Mouse (Mus musculus): ENCODE data around the gene Hnrnpm.
"Not testable (repeated sequence)": the region's sequence is repeated elsewhere in the genome, so short reads cannot be mapped to it uniquely, and the experiment has no call there.

Hnrnpm gene

DNA sequence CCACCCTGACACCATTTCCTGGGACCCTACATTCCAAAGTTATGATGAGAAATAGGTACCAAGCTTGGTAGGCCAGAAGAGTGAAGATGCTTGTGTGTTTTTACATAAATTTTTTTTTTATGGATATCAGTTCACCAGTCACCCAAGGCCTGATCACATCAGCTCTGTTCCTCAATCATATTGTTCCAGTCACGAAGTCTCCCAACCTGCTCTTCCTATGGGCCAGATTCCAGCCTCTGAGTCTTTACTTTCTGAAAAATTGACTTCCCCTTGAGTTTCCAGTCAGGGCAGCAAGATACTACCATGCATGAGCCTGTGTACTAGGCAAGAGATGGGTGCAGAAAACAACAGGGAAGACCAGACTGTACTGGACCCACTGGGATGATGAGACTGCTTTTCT, at the start of gene Hnrnpm:
Hnrnpm (minus strand) TSS at position 101 of the 400 bp plus-strand sequence.
- no peak for DNase-seq (ENCODE audit: low read depth)

DNA sequence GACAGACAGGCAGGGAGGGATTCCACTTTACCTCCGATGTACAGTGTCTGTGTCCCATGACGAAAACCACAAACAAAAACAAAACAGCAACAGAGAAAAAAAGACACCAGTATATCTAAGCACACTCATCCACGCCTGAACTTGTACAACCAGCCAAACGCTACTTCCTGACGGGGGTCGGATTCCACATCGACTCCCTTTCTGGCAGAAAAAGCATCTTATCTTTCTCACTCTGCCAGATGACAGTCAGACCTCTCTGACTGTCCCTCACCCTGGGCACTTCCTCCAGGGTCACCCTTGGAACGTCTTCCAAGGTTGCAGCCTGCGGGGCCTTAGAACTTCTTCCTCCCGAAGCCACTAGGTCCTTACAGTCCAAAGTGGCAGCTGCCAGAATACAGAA, 46.9 kb upstream of the Hnrnpm start:
- not testable (repeated sequence) for DNase-seq (ENCODE audit: low read depth)

DNA sequence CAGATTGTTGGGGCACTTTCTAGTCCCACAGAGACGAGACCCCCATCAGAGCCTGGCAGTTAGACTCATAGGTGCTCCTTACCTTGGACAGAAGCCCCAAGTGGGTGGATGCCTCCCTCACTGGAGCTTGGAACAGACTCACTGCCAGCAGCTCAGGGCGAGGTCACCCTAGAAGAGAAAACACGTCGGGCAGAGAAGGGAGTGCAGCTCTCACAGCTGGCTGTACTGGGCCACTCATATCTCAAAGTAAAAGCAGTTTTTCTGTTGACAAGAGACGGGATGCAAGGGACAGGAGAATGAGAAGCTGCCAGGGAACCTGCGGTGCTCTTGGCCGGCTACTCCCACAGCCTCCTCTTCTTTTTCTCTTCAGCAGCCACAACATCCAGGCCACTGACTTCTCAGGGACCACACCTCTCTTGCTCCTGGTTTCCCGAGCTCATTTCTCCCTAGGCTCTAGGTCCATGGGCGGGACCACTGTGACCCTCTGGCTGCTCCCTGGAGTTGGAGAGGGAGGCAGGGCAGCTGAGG, 46.0 kb upstream of the Hnrnpm start:
- not testable (repeated sequence) for DNase-seq (ENCODE audit: low read depth)

DNA sequence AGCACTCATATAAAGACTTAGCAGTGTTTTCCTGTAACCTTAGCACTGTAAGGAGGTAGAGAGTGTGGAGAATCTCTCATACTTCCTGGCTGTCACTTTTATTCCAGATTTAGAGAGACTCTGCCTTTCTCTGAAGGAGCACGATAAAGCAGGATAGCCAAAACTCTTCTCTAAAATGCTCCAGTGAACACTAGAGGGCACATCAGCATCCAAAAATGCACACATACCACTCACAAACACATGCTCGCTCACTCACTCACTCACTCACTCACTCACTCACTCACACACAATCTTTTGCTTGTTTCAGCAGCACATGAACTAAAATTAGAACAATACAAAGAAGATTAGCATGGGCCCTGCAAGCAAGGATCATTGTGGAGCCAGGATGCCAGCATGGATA, 42.6 kb upstream of the Hnrnpm start:
- peak; percentile 40 for DNase-seq (ENCODE audit: low read depth)

DNA sequence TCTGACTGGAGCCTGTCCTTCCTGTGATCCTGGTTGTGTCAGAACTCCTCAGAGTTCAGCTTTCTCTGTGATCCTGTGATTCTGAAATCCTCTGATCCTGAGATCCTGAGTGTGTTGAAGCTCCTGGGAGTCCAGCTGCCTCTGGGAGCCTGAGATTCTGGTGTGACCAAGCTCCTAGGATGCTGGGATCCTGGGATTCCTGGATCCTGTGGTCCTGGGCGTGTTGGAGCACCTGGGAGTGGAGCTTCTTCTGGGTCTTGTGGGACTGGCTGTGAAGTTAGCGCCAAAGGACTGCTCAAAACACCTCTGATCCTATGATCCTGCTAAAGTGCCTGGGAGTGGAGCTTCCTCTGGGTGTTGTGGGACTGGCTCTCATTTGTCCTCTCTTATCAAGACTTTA, 41.7 kb upstream of the Hnrnpm start:
- DNase-seq (ENCODE audit: low read depth): no peak

DNA sequence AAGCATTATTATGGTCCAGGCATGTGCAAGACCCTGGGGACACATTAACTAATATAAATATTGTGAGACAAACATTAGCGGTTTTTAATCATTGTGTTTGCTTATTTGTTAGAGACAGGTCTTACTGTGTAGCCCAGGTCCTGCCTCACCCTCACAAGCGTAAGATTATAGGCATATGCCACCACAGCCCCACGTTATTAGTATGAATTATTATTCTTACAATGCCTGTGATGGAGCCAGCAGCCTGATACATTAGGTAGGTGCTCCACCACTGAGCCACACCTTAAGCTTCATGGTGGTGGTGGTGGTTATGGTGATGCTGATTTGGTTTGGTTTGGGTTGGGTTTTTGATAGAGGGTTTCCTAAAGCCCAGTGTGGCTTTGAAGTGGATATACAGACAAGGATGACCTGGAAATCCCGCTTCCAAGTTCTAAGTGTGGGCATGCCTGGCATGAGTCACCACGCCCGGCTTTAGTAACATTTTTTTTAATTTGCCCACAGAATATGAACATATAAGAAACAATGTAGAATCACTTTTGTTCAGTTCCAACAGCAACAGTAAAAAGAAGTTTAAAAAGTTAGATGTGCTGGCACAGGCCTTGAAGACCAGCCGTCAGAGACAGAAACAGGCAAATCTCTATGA, 33.2 kb upstream of the Hnrnpm start:
- no peak for DNase-seq (ENCODE audit: low read depth)

DNA sequence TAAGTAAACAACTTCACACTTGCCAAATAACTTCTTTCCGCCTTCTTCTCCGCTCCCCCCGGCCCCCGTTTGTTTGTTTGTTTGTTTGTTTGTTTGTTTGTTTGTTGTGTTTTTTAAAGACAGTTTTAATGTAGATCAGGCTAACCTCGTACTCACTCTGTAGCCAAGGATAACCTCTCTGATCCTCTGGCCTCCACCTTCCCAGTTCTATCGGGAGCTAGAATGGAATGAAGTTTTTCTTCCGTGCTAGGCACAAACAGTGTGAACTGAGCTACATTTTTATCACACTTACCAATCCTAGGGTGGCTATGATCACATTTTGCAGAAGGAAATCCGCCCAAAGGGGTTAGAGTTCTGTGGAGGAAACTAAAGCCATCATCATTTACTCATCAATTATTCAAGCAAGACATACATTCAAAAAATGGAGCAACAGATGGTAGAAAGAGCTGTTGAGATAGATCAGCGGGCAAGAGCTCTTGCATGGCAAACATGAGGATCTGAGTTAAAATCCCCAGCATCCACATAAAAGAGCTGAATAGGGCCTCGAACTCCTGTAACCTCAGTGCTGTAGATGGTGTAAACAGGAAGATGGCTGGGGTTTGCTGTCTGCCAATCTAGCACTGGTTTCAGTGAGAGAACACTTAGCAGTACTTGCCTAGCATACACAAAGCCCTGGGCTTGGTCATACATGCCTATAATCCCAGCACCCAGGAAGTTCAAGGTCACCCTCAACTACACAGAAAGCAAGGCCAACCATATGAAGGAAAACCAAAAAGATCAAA, 32.5 kb upstream of the Hnrnpm start:
- peak; percentile 36 for DNase-seq (ENCODE audit: low read depth)

DNA sequence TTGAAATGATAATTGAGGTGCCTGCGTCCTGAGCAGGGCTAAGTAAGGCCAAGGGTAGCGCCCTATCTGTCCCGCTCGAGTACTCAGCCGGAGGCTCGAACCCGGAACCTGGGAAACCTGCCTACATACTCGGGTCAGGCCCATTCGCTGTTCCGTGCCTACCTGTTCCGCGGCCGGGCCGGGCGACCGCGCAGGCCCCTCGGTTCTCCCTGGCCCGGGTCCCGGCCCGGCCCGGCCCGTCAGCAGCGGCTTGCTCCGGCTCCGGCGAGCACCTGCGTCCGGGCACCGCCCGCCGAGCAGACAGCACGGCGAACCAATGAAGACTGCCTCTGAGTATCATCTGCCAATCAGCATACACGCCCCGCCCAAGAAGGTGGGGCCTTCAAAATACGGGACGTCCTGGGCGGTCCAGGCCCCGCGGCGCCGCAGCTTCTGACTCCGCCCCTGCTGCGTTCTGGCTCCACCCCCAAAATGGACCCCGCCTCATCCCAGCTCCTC, 31.8 kb upstream of the Hnrnpm start, which contains the start of gene March2:
March2 (minus strand) TSS at position 287 of the 498 bp plus-strand sequence.
- peak; percentile 97 for DNase-seq (ENCODE audit: low read depth)

DNA sequence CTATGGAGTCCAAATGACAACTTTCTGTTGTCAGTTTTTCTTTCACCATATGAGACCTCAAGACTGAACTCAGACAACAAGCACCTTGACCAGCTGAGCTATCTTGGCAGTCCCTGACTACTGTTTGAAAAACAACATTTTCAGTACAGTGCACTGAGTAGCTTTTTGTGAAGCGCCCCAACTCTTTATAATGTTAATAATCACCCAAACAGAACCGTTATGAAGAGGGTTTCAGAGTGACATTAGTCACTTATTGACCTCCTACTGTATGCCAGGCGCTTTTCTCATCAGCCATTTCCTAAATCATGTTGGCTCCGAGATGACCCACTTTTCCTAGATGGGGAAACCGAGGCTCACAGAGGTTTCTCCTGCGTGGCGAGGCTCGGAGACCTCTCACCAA, 31.3 kb upstream of the Hnrnpm start:
- DNase-seq (ENCODE audit: low read depth): no peak

DNA sequence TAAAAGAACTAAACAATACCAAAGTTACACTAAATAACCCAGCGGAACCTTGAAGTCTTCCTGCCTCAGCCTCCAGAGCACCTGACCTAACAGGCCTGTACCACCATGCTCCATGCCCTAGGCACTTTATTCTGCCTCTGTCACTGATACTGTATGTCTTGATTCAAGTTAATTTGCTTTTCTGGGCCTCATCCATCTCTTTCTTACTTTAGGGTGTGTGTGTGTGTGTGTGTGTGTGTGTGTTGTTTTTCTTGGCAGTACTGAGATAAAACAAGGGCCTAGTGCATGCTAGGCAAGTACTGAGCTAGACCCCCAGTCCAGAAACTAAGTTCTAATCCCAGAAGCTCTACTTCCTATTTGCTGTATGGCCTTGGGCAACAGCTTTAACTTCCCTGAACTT, 30.6 kb upstream of the Hnrnpm start:
- DNase-seq (ENCODE audit: low read depth): peak; percentile 15

DNA sequence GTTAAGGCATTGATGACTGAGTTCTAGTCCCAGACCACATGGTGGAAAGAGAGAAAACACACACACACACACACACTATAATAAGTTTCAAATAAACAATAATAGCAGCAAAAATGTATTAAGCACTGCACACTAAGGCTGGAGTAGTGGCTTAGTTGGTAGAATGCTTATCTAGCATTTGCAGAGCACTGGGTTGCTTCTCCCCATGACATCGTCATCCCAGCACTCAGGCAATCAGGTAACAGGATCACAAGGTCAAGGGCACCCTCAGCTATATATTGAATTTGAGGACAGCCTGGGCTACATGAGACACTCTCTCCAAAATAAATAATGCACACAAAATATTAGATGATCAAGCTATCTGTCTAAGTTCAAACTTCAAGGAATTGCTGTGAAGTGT, 28.1 kb upstream of the Hnrnpm start:
- no peak for DNase-seq (ENCODE audit: low read depth)

DNA sequence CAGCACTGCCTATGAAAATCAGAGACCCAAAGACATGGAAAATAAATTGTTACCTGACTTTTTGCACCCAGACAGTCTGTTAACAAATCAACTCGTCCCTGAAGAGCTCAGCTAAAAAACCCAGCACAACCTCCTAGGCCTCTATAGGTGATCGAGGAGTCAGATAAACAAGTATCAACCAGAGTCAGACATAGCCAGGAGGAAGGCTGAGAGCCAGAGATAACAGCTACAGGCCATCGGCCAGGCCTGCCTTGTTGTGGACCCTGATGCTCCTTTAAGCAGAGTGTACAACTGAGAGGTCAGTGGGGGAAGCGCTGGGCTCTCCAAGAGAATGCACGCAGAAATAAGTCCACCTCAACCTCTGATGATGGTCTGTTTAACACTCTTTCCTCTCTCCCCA, 26.6 kb upstream of the Hnrnpm start:
- DNase-seq (ENCODE audit: low read depth): no peak

DNA sequence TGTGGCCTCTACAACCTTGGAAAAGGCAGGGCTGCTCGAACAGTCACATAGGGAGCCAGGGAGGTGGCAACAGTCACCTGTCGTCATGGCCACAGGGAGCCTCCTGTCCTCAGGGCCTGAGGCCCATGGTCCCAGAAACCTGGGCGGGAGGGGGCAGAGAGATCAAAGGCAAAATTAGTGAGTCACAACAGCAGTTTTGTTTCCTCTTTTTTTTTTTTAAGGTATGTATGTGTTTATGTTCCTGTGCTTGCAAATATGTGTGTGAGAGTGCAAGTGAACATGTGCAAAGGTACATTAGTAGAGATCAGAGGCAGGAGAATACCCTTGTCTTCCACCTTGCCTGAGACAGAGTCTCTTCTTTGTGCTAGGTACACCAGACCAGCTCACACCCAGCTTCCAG, 23.2 kb upstream of the Hnrnpm start:
- no peak for DNase-seq (ENCODE audit: low read depth)

DNA sequence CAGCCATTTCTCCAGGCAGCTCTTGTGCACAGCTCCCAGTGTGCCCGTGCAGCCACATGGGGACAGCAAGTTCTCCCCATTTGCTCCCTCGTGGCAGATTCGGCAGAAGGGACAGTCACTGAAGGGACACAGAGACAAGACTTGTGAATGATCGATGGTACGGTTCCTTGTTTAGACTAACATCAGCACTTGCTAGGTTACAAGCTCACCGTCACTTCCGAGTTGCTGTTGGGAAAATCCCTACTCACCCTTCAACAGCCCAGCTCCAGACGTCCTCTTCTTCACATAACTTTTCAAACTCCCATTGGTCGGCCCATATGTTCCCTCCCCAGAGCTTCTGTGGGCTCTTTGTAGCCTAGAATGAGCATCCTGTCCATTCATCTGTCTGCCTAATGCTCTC, 16.4 kb upstream of the Hnrnpm start:
- DNase-seq (ENCODE audit: low read depth): no peak

DNA sequence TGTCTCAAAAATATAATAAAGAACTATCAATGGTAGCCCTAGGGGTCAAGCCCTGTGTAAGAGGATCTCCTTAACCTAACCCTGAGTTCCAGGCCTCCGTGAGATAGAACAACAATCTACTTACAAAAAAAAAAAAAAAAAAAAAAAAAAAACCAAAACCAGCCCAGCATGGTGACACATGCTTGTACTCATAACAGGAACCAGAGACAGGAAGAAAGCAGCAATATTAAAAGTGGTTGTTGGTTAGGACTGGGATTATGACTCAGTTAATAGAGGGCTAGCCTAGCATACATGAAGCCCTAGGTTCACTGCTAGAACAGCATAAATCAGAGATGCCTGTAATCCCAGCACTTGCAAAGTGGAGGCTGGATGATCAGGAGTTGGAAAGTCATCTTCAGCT, 15.5 kb upstream of the Hnrnpm start:
- no peak for DNase-seq (ENCODE audit: low read depth)

DNA sequence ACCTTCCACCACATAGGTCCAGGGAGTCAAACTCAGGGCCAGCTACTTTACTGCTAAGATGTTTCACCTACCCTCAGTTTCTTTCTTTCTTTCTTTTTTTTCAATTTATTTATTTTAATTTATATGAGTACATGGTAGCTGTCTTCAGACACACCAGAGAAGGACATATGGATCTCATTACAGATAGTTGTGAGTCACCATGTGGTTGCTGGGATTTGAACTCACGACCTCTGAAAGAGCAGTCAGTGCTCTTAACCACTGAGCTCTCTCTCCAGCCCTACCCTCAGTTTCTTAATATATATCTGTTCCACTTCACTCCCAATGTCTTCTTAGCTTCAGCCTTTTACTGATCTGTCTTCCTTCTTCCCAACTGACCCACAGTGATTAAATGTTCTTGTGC, 8.8 kb upstream of the Hnrnpm start:
- no peak for DNase-seq (ENCODE audit: low read depth)

DNA sequence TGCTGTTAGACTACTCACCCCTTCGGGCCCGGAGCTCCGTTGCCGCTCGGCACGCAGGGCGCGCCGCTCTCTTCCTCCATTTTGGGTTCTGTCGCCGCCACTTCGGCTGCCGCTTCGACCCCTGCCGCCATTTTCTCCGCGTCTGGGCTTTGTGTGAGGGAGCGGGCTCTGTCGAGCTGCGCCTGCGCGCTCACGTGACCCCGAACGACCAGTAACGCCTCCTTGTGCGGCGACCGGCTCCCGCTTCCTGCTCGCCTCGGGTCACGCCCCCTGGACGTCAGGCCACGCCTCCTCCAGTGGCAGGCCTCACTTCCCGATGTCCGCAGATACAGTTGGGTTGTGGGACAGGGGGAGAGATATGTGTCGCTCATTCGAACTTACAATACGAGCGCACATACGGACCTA, 1.4 kb downstream of the Hnrnpm start:
- DNase-seq (ENCODE audit: low read depth): peak; percentile 98

DNA sequence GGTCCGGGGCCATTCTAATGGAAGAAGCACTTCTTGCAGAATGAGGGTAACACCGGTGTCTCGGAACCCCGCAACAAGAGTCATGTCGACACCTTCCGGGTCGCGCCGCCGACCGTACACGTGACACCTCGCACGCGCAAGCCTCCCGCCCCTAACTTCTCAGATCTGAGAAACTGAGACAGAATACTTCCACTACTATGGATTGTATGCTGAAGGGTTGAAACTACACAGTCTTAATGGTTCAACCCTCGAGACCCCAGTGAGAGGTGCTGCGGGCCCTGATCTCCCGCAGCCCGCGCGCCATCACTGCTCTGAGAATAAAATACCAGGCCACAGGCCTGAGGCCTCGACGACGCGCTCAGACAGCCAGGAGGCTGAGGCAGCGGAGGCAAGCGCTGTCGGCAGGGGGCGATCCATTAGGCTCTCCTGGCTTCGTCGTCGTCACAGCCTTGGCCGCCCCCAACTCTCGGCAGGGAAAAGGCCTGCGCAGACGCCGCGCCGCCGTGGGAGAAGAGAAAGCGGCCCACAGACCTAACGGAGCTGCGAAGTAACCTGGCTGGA, 1.9 kb downstream of the Hnrnpm start:
- DNase-seq (ENCODE audit: low read depth): peak; percentile 87

DNA sequence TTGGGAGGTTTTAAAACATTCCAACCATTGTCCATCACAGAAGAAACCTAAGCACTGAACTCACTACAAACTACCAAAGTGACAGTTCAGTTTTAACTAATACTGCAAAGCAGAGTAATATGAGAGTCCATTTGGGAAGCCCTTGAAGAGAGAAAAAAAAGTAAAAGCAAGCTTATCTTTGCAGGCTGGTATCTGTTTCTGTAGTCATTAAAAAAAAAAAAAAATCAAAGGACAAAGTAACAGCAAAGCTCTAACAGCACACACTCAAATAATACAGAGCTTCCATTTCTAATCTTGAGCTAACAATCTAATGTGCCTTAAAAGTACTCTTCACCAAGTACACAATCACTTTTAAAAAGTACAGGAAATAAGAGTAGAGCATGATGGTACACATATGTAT, 4.9 kb downstream of the Hnrnpm start:
- no peak for DNase-seq (ENCODE audit: low read depth)

DNA sequence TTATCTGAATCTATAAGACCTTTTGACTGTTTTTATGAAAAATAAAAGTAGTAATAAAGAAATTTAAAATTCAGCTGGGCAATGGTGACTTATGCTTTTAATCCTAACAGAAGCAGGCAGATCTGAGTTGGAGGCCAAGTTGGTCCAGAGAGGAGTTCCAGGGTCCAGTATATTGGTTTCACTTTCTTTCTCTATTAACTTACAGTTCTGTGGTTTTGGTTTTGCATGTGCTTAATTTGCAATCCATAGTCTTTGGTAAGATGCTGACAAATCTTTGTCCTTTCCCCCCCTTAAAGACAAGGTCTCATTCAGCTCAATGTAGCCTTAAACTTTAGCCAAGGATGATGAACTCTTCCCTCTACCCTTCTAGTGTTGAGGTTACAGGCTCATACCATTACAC, 7.9 kb downstream of the Hnrnpm start:
- no peak for DNase-seq (ENCODE audit: low read depth)

DNA sequence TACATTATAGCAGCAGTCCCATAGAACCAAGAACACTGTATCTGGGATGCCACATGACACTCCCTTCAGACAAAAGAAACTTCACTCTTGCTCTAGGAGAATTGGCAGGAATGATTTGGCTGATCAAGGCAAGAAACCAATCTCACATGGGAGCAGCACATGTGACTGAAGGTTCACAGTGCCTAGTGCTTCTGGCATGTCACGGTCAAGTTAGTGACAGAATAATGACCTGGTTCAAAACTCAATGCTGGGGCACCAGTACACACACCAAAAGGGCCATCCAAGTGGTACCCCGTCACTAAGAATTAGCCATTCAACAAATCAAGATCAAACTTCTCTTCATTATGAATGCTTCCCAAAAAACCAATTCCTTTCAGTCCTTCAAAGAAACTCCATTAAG, 10.6 kb downstream of the Hnrnpm start:
- no peak for DNase-seq (ENCODE audit: low read depth)

DNA sequence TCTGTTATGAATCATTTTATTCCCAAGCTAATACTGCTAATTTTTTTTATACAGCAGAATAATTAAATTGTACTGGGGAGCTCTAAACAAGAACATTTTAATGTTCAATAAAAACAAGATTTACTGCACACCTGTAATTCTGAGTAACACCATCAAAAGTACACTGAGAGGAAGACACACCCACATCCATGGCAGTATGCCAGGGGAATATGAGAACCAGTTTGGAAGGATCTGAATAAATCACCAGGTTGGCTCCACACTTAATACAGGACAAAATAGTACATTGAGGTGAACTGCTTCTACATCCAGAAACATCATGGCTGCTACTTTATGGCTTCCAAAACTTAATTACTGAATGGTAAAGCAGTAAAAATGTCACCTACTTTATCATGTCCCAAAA, 11.2 kb downstream of the Hnrnpm start:
- peak; percentile 35 for DNase-seq (ENCODE audit: low read depth)

DNA sequence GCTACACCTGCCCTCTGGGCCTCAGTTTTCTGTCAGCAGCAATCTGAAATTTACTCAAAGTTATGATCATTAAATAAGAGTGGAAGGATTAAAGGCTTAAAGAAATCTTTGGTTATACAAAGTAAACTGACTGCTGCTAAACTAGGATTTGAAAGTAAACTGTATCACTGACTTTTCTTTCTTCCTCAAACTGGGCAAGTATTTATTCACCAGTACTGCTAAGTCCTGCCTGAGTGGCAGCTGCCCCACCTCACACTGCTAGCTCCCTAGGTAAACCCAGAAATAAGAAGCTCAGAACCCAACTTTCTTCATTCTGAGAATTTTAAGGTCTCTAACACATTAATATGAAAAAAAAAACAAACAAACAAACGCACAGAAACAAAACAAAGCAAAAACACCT, 12.8 kb downstream of the Hnrnpm start:
- no peak for DNase-seq (ENCODE audit: low read depth)

Data from naive thymus-derived CD4-positive, alpha-beta T cell, adult 2 months (primary cell).